Mouse (Mus musculus) hindbrain, embryonic 13.5 days (tissue): ENCODE measurements at regions not wholly inside any gene's neighbourhood (a gene's known extent, or its start where the extent isn't known, plus 50 kb on each side); places are given as distances from the start of the nearest gene placed in this dataset.

Experiments
- ATAC-seq: fragments of 200-750 bp; cut with Nextera tagmentation; 2 replicates; pipeline ENCODE4 v1.8.0; 2017; ENCODE audit warnings: moderate TSS enrichment; ENCODE audit not compliant: low FRiP score
- H3K27ac ChIP-seq: fragments of 300-500 bp; sonication (generic); 2 replicates; pipeline ENCODE4 v1.5.1; 2015; ENCODE audit warnings: inconsistent platforms, mild to moderate bottlenecking, moderate library complexity
- H3K27me3 ChIP-seq: fragments of 300-500 bp; sonication (generic); 2 replicates; pipeline ENCODE4 v1.6.1; 2015; ENCODE audit warnings: mild to moderate bottlenecking, inconsistent platforms
- H3K36me3 ChIP-seq: fragments of 300-500 bp; sonication (generic); 2 replicates; pipeline ENCODE4 v1.6.1; 2015; ENCODE audit warnings: mild to moderate bottlenecking, inconsistent platforms
- H3K4me1 ChIP-seq: fragments of 300-500 bp; sonication (generic); replicated peaks from 2 replicates; pipeline ENCODE4 v1.6.1; 2015; ENCODE audit warnings: inconsistent platforms
- H3K4me2 ChIP-seq: fragments of 300-500 bp; sonication (generic); 2 replicates; pipeline ENCODE4 v1.6.1; 2015; ENCODE audit warnings: inconsistent platforms, mild to moderate bottlenecking, moderate library complexity
- H3K4me3 ChIP-seq: fragments of 300-500 bp; sonication (generic); 2 replicates; pipeline ENCODE4 v1.5.1; 2015; ENCODE audit warnings: mild to moderate bottlenecking, inconsistent platforms
- H3K9ac ChIP-seq: fragments of 300-500 bp; sonication (generic); 2 replicates; pipeline ENCODE4 v1.6.1; 2015; ENCODE audit warnings: mild to moderate bottlenecking, inconsistent platforms
- H3K9me3 ChIP-seq: fragments of 300-500 bp; sonication (generic); 2 replicates; pipeline ENCODE4 v1.6.1; 2016; ENCODE audit warnings: inconsistent platforms
- WGBS: fragments of 180-500 bp; shearing (Covaris S2); methylation state at CpG from one replicate; pipeline ENCODE4 v1.1.7; 2015; 5-methylcytosine and 5-hydroxymethylcytosine counted together

- 30% methylated on average over 6 of the region's 6 CpGs for WGBS
- Histone ChIP-seq H3K4me1 (peaks cover 20% of the 10 kb centered on the region), H3K27me3 (no peaks in the 10 kb centered on the region; the same call in 1 of the 2 replicates), H3K36me3 (no peaks in the 10 kb centered on the region), H3K9me3 (no peaks in the 10 kb centered on the region), H3K4me2 (no peak overlapping the region), H3K4me3 (no peak overlapping the region), H3K27ac (peak overlapping the region; percentile 80), H3K9ac (no peak overlapping the region)
- peak; percentile 75 for ATAC-seq
Measured at GRCm38 (mm10) chr8:86204421-86205229, 363.9 kb downstream of the Phkb start.

GRCm38 (mm10) chr8:86203107-86203506 is 362.3 kb downstream of the Phkb start:
- no peaks in the 10 kb centered on the region for H3K36me3 ChIP-seq
- no peaks in the 10 kb centered on the region; the same call in 1 of the 2 replicates for H3K27me3 ChIP-seq
- H3K27ac ChIP-seq, result peak overlapping the region; percentile 55; the same call in 1 of the 2 replicates
- no peak for ATAC-seq
- WGBS, result 40% methylated on average over 9 of the region's 9 CpGs
- H3K9ac ChIP-seq, result no peak overlapping the region
- H3K4me1 ChIP-seq, result peaks cover 20% of the 10 kb centered on the region
- H3K4me3 ChIP-seq, result no peak overlapping the region
- no peak overlapping the region for H3K4me2 ChIP-seq
- no peaks in the 10 kb centered on the region for H3K9me3 ChIP-seq

GRCm38 (mm10) chr8:86201830-86202229 is 361.1 kb downstream of the Phkb start:
- peaks cover 20% of the 10 kb centered on the region for H3K4me1 ChIP-seq
- WGBS, result 87% methylated on average over 4 of the region's 4 CpGs
- no peak overlapping the region for H3K27ac ChIP-seq

GRCm38 (mm10) chr8:86192262-86192661 is 351.5 kb downstream of the Phkb start:
- H3K4me1 ChIP-seq, result no peaks in the 10 kb centered on the region

More at GRCm38 (mm10) chr8:86201830-86202229, 361.1 kb downstream of the Phkb start:
- no peak overlapping the region for H3K4me2 ChIP-seq
- no peak overlapping the region for H3K4me3 ChIP-seq
- no peaks in the 10 kb centered on the region for H3K9me3 ChIP-seq
- H3K36me3 ChIP-seq, result no peaks in the 10 kb centered on the region
- H3K27me3 ChIP-seq, result no peaks in the 10 kb centered on the region; the same call in 1 of the 2 replicates
- no peak for ATAC-seq
- H3K9ac ChIP-seq, result no peak overlapping the region

GRCm38 (mm10) chr8:86184671-86185070 is 343.9 kb downstream of the Phkb start:
- no peak overlapping the region for H3K9ac ChIP-seq
- no peak overlapping the region for H3K4me2 ChIP-seq
- H3K36me3 ChIP-seq, result no peaks in the 10 kb centered on the region
- no peak overlapping the region for H3K4me3 ChIP-seq
- no peak for ATAC-seq
- WGBS, result 85% methylated on average over 5 of the region's 5 CpGs
- H3K4me1 ChIP-seq, result no peaks in the 10 kb centered on the region
- H3K27me3 ChIP-seq, result no peaks in the 10 kb centered on the region
- no peaks in the 10 kb centered on the region for H3K9me3 ChIP-seq
- H3K27ac ChIP-seq, result no peak overlapping the region

More at GRCm38 (mm10) chr8:86192262-86192661, 351.5 kb downstream of the Phkb start:
- Histone ChIP-seq H3K4me2 (no peak overlapping the region), H3K36me3 (no peaks in the 10 kb centered on the region), H3K4me3 (no peak overlapping the region), H3K27ac (no peak overlapping the region), H3K9me3 (no peaks in the 10 kb centered on the region), H3K27me3 (no peaks in the 10 kb centered on the region), H3K9ac (no peak overlapping the region)
- 85% methylated on average over 4 of the region's 4 CpGs for WGBS
- ATAC-seq, result no peak

GRCm38 (mm10) chr8:86180793-86181192 is 340.0 kb downstream of the Phkb start:
- ATAC-seq, result no peak
- WGBS, result 81% methylated on average over 3 of the region's 3 CpGs
- Histone ChIP-seq H3K4me1 (no peaks in the 10 kb centered on the region), H3K4me2 (no peak overlapping the region), H3K4me3 (no peak overlapping the region), H3K27me3 (no peaks in the 10 kb centered on the region), H3K36me3 (no peaks in the 10 kb centered on the region), H3K9ac (no peak overlapping the region), H3K9me3 (no peaks in the 10 kb centered on the region), H3K27ac (no peak overlapping the region)

GRCm38 (mm10) chr8:86170091-86170490 is 329.3 kb downstream of the Phkb start:
- Histone ChIP-seq H3K9ac (no peak overlapping the region), H3K4me3 (no peak overlapping the region), H3K9me3 (no peaks in the 10 kb centered on the region), H3K4me2 (no peak overlapping the region), H3K27me3 (no peaks in the 10 kb centered on the region), H3K36me3 (no peaks in the 10 kb centered on the region), H3K4me1 (no peaks in the 10 kb centered on the region), H3K27ac (no peak overlapping the region)
- WGBS, result 86% methylated on average over 1 of the region's 1 CpGs
- ATAC-seq, result no peak

GRCm38 (mm10) chr8:86164818-86165217 is 324.1 kb downstream of the Phkb start:
- Histone ChIP-seq H3K36me3 (no peaks in the 10 kb centered on the region), H3K27ac (no peak overlapping the region)
- 89% methylated on average over 2 of the region's 2 CpGs for WGBS

GRCm38 (mm10) chr8:86159074-86159783 is 318.5 kb downstream of the Phkb start:
- WGBS, result 71% methylated on average over 6 of the region's 6 CpGs
- Histone ChIP-seq H3K36me3 (no peaks in the 10 kb centered on the region), H3K4me3 (no peak overlapping the region), H3K4me1 (0 out of 2 replicates have a peak, but pooled peaks cover 3% of the 10 kb centered on the region), H3K9ac (no peak overlapping the region), H3K9me3 (no peaks in the 10 kb centered on the region), H3K27me3 (no peaks in the 10 kb centered on the region), H3K27ac (peak overlapping the region; percentile 40; the same call in 1 of the 2 replicates), H3K4me2 (no peak overlapping the region)
- ATAC-seq, result no peak

More at GRCm38 (mm10) chr8:86164818-86165217, 324.1 kb downstream of the Phkb start:
- H3K4me2 ChIP-seq, result no peak overlapping the region
- H3K9ac ChIP-seq, result no peak overlapping the region
- H3K4me1 ChIP-seq, result no peaks in the 10 kb centered on the region
- no peak for ATAC-seq
- no peaks in the 10 kb centered on the region for H3K27me3 ChIP-seq
- no peak overlapping the region for H3K4me3 ChIP-seq
- H3K9me3 ChIP-seq, result no peaks in the 10 kb centered on the region

GRCm38 (mm10) chr8:86147586-86147985 is 306.8 kb downstream of the Phkb start:
- H3K9ac ChIP-seq, result no peak overlapping the region
- H3K4me1 ChIP-seq, result no peaks in the 10 kb centered on the region
- no peak overlapping the region for H3K27ac ChIP-seq
- H3K9me3 ChIP-seq, result no peaks in the 10 kb centered on the region
- H3K4me3 ChIP-seq, result no peak overlapping the region
- H3K4me2 ChIP-seq, result no peak overlapping the region
- WGBS, result 60% methylated on average over 6 of the region's 6 CpGs
- H3K27me3 ChIP-seq, result no peaks in the 10 kb centered on the region
- no peak for ATAC-seq
- H3K36me3 ChIP-seq, result no peaks in the 10 kb centered on the region

- H3K4me2 ChIP-seq, result no peak overlapping the region
- H3K4me1 ChIP-seq, result no peaks in the 10 kb centered on the region
- H3K9ac ChIP-seq, result no peak overlapping the region
- no peak overlapping the region for H3K27ac ChIP-seq
- H3K9me3 ChIP-seq, result no peaks in the 10 kb centered on the region
- no peak for ATAC-seq
- no peaks in the 10 kb centered on the region for H3K27me3 ChIP-seq
- no peak overlapping the region for H3K4me3 ChIP-seq
- 88% methylated on average over 2 of the region's 2 CpGs for WGBS
- no peaks in the 10 kb centered on the region for H3K36me3 ChIP-seq
Measured at GRCm38 (mm10) chr8:86125244-86125643, 284.5 kb downstream of the Phkb start.

GRCm38 (mm10) chr8:86124655-86125054 is 283.9 kb downstream of the Phkb start:
- Histone ChIP-seq H3K27me3 (no peaks in the 10 kb centered on the region), H3K4me1 (no peaks in the 10 kb centered on the region), H3K9ac (no peak overlapping the region), H3K27ac (no peak overlapping the region), H3K4me3 (no peak overlapping the region), H3K9me3 (no peaks in the 10 kb centered on the region), H3K4me2 (no peak overlapping the region), H3K36me3 (no peaks in the 10 kb centered on the region)
- ATAC-seq, result no peak
- WGBS, result 83% methylated on average over 1 of the region's 1 CpGs
